Mouse (Mus musculus) hindbrain, embryonic 15.5 days (tissue): ENCODE measurements around the gene Rab8b. TPM values are rescaled to one million over a fixed set of nuclear protein-coding genes. Genes with fewer than 3 reads are reported as not detected.
A peak's percentile ranks its signal among the peaks of the same experiment; 100 is the strongest.
"Not testable (repeated sequence)": the region's sequence is repeated elsewhere in the genome, so short reads cannot be mapped to it uniquely, and the experiment has no call there.

Experiments used
- ATAC-seq: fragments of 200-750 bp; cut with Nextera tagmentation; 2 replicates; pipeline ENCODE4 v1.8.0; 2017; ENCODE audit warnings: low read depth, moderate number of reproducible peaks, moderate TSS enrichment; ENCODE audit not compliant: low FRiP score
- H3K27ac ChIP-seq: fragments of 300-500 bp; sonication (generic); replicated peaks from 2 replicates; pipeline ENCODE4 v1.5.1; 2015; ENCODE audit warnings: mild to moderate bottlenecking, inconsistent platforms
- H3K27me3 ChIP-seq: fragments of 300-500 bp; sonication (generic); 2 replicates; pipeline ENCODE4 v1.6.1; 2015; ENCODE audit warnings: control low read depth, inconsistent platforms
- H3K36me3 ChIP-seq: fragments of 300-500 bp; sonication (generic); 2 replicates; pipeline ENCODE4 v1.6.1; 2015; ENCODE audit warnings: control low read depth, inconsistent platforms
- H3K4me1 ChIP-seq: fragments of 300-500 bp; sonication (generic); replicated peaks from 2 replicates; pipeline ENCODE4 v1.6.1; 2015; ENCODE audit warnings: control low read depth, inconsistent platforms
- H3K4me2 ChIP-seq: fragments of 300-500 bp; sonication (generic); 2 replicates; pipeline ENCODE4 v1.6.1; 2015; ENCODE audit warnings: moderate library complexity, mild to moderate bottlenecking, inconsistent platforms
- H3K4me3 ChIP-seq: fragments of 300-500 bp; sonication (generic); 2 replicates; pipeline ENCODE4 v1.5.1; 2015; ENCODE audit warnings: mild to moderate bottlenecking, inconsistent platforms
- H3K9ac ChIP-seq: fragments of 300-500 bp; sonication (generic); 2 replicates; pipeline ENCODE4 v1.6.1; 2015; ENCODE audit warnings: inconsistent platforms
- H3K9me3 ChIP-seq: fragments of 300-500 bp; sonication (generic); 2 replicates; pipeline ENCODE4 v1.6.1; 2016; ENCODE audit warnings: control low read depth, inconsistent platforms
- WGBS: fragments of 180-500 bp; shearing (Covaris S2); methylation state at CpG from one replicate; pipeline ENCODE4 v1.1.7; 2015; 5-methylcytosine and 5-hydroxymethylcytosine counted together
- polyA plus RNA-seq: library from polyadenylated mRNA; unstranded; fragments of >200 nt; fragmentation: Nextera tagmentation; extraction: Ambion mirVana; gene quantifications from 2 replicates; pipeline ENCODE4 v1.2.1, GENCODE M21; 2015

Rab8b gene
- polyA plus RNA-seq, 1 experiment from 2014 or later: 38.4 TPM

DNA sequence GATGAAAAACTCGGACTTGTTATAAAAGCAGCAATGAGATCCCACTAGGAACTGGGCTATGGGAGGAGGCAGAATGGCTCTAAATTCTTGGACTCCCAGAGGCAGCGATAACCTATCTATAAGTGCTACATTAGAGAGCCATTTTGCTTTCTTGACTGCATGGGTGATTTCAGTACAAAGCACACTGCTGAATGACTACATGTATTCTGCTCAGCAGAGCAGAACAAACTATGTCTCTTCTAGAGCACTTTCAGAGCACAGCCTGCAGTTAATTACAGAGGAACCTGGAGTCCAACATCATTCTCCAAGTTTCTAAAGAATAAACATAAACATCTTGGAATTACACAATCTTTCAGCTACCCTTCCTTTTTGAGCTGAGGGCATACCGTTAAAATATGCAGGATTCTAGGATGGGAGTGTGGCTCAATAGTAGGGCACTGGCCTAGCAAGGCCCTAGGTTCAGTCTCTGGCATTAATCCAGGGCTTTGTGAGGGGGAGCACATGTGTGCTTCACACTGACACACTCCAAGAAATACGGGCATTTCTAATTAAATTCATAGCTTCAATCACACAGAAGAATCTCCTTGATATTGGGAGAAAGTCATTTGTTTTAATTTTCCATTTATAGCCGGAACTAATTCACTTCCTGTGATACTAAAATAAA is 58.3 kb downstream of the Rab8b start:
- no peaks in the 10 kb centered on the region for H3K9me3 ChIP-seq
- no peak overlapping the region for H3K4me3 ChIP-seq
- ATAC-seq: no peak

DNA sequence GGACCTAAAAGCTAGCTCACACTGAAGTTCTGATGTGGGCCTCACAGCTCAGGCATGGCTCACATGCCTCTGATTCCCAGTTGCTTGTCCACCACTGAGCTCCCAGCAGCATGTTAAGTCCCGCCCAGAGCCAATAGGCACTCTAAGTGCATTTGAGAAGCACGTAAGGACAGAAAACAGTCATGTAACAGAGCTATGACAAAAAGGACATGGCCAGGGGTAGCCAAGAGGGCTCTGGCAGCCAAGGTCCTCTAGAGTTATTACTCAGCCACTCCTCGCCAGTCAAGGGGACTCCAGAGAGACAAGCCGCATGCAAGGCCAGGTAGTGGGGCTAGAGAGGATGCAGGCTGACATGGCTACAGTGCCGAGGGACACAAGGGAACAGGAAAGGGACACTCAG is 60.0 kb downstream of the Rab8b start:
- peaks cover 19% of the 10 kb centered on the region; the same call in 1 of the 2 replicates for H3K36me3 ChIP-seq
- no peaks in the 10 kb centered on the region for H3K9me3 ChIP-seq
- H3K4me2 ChIP-seq: no peak overlapping the region
- ATAC-seq: no peak
- H3K9ac ChIP-seq: no peak overlapping the region
- H3K4me1 ChIP-seq: peaks cover 8% of the 10 kb centered on the region; the same call in 1 of the 2 replicates
- WGBS: 96% methylated on average over 5 of the region's 5 CpGs
- H3K4me3 ChIP-seq: no peak overlapping the region
- H3K27me3 ChIP-seq: no peaks in the 10 kb centered on the region
- H3K27ac ChIP-seq: no peak overlapping the region

More for the DNA sequence above, 58.3 kb downstream of the Rab8b start:
- H3K27ac ChIP-seq: peak overlapping the region; percentile 48; the same call in 1 of the 2 replicates
- no peak overlapping the region for H3K4me2 ChIP-seq
- H3K36me3 ChIP-seq: peaks cover 19% of the 10 kb centered on the region; the same call in 1 of the 2 replicates
- WGBS: 54% methylated on average over 5 of the region's 5 CpGs
- no peaks in the 10 kb centered on the region for H3K27me3 ChIP-seq
- H3K9ac ChIP-seq: no peak overlapping the region
- H3K4me1 ChIP-seq: peaks cover 8% of the 10 kb centered on the region; the same call in 1 of the 2 replicates

GRCm38 (mm10) chr9:66855865-66856264 is 63.6 kb downstream of the Rab8b start:
- 77% methylated on average over 7 of the region's 7 CpGs for WGBS
- H3K27ac ChIP-seq: no peak overlapping the region
- H3K4me3 ChIP-seq: no peak overlapping the region
- H3K4me2 ChIP-seq: no peak overlapping the region
- no peak for ATAC-seq
- no peaks in the 10 kb centered on the region for H3K27me3 ChIP-seq
- H3K9me3 ChIP-seq: no peaks in the 10 kb centered on the region
- H3K9ac ChIP-seq: no peak overlapping the region
- peaks cover 3% of the 10 kb centered on the region; the same call in 1 of the 2 replicates for H3K4me1 ChIP-seq
- peaks cover 22% of the 10 kb centered on the region for H3K36me3 ChIP-seq

GRCm38 (mm10) chr9:66852592-66852991 is 66.9 kb downstream of the Rab8b start:
- H3K9me3 ChIP-seq: no peaks in the 10 kb centered on the region
- H3K36me3 ChIP-seq: peaks cover 6% of the 10 kb centered on the region
- no peak overlapping the region for H3K9ac ChIP-seq
- 23% methylated on average over 6 of the region's 6 CpGs for WGBS
- no peaks in the 10 kb centered on the region for H3K4me1 ChIP-seq
- H3K27me3 ChIP-seq: no peaks in the 10 kb centered on the region
- H3K4me3 ChIP-seq: no peak overlapping the region
- ATAC-seq: no peak
- H3K27ac ChIP-seq: no peak overlapping the region
- H3K4me2 ChIP-seq: no peak overlapping the region

GRCm38 (mm10) chr9:66850966-66851365 is 68.5 kb downstream of the Rab8b start:
- H3K27ac ChIP-seq: no peak overlapping the region
- WGBS: 73% methylated on average over 5 of the region's 5 CpGs
- no peaks in the 10 kb centered on the region for H3K27me3 ChIP-seq
- H3K9me3 ChIP-seq: no peaks in the 10 kb centered on the region
- no peak overlapping the region for H3K9ac ChIP-seq
- H3K4me3 ChIP-seq: no peak overlapping the region
- no peak for ATAC-seq
- no peak overlapping the region for H3K4me2 ChIP-seq
- H3K4me1 ChIP-seq: no peaks in the 10 kb centered on the region
- peaks cover 15% of the 10 kb centered on the region for H3K36me3 ChIP-seq

DNA sequence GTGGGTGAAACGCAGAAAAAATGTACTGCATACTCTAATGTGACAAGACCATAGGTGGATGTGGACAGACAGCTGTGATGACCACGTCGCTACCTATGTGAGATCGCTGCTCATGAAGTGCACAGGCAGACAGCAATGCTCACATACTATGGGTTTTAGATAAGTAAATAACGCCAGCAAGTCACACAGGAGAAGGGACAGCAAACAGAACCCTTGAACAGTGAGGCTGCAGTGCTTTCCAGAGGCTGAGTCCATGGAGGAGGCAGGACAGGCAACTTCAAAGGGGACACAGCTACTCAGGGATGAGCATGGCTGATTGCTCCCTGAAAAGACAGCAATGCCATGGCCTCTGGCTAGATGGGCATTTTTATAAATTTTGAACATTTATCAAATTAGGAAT is 72.7 kb downstream of the Rab8b start:
- Histone ChIP-seq H3K9me3 (no peaks in the 10 kb centered on the region), H3K27ac (no peak overlapping the region), H3K4me3 (no peak overlapping the region), H3K27me3 (no peaks in the 10 kb centered on the region), H3K36me3 (peaks cover 15% of the 10 kb centered on the region), H3K4me2 (no peak overlapping the region), H3K9ac (no peak overlapping the region), H3K4me1 (no peaks in the 10 kb centered on the region)
- WGBS: 97% methylated on average over 5 of the region's 5 CpGs
- no peak for ATAC-seq

DNA sequence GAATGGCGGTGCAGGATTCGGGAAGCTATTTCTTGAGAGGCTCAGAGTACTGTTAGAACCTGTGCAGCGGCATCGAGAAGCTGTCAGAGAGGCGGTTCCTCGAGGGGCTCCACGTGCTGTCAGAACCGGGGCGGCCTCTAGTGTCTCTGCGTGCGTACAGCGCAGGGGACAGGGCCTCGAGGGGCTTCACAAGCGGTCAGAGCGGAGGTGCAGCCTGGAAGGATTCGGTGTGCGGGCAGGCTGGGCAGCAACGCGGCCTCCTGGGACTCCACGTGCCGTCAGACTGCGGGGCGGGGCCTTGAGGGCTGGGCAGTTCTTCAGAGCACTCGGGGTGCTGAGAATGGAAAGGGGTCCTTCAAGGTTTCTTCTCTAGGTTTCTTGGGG is 84.4 kb downstream of the Rab8b start:
- peak; percentile 83; the same call in 1 of the 2 replicates for ATAC-seq
- Histone ChIP-seq H3K27me3 (peaks cover 9% of the 10 kb centered on the region), H3K4me2 (peak overlapping the region; percentile 94), H3K36me3 (no peaks in the 10 kb centered on the region), H3K9ac (peak overlapping the region; percentile 43), H3K9me3 (no peaks in the 10 kb centered on the region), H3K27ac (peak overlapping the region; percentile 58; the same call in 1 of the 2 replicates), H3K4me1 (peaks cover 19% of the 10 kb centered on the region), H3K4me3 (peak overlapping the region; percentile 86)
- under 1% methylated on average over 24 of the region's 24 CpGs for WGBS

- Histone ChIP-seq H3K4me2 (peak within 1 kb of the TSS; percentile 94), H3K27ac (peak within 1 kb of the TSS; percentile 58; the same call in 1 of the 2 replicates), H3K36me3 (no peaks in the 10 kb centered on the region), H3K9ac (peak within 1 kb of the TSS; percentile 47), H3K4me3 (peak within 1 kb of the TSS; percentile 86), H3K27me3 (peaks cover 9% of the 10 kb centered on the region), H3K9me3 (no peaks in the 10 kb centered on the region), H3K4me1 (peaks cover 19% of the 10 kb centered on the region)
- peak; percentile 99 for ATAC-seq
- WGBS: under 1% methylated on average over 57 of the region's 58 CpGs
Measured at GRCm38 (mm10) chr9:66834318-66835096, 85.0 kb downstream of the Rab8b start, which contains the start of gene Aph1c. Aph1c (minus strand) TSS chr9:66834726.

- Histone ChIP-seq H3K36me3 (no peaks in the 10 kb centered on the region), H3K27me3 (peaks cover 9% of the 10 kb centered on the region), H3K27ac (no peak overlapping the region), H3K9ac (peak overlapping the region; percentile 47), H3K4me2 (peak overlapping the region; percentile 94), H3K4me1 (peaks cover 19% of the 10 kb centered on the region), H3K9me3 (no peaks in the 10 kb centered on the region), H3K4me3 (peak overlapping the region; percentile 86)
- ATAC-seq: no peak
- WGBS: 16% methylated on average over 7 of the region's 7 CpGs
Measured at GRCm38 (mm10) chr9:66833851-66834250, 85.6 kb downstream of the Rab8b start.

GRCm38 (mm10) chr9:66832366-66832908 is 87.0 kb downstream of the Rab8b start:
- Histone ChIP-seq H3K9me3 (no peaks in the 10 kb centered on the region), H3K4me3 (no peak overlapping the region), H3K4me1 (peaks cover 19% of the 10 kb centered on the region), H3K27ac (no peak overlapping the region), H3K27me3 (peaks cover 9% of the 10 kb centered on the region), H3K9ac (no peak overlapping the region), H3K36me3 (no peaks in the 10 kb centered on the region), H3K4me2 (no peak overlapping the region)
- ATAC-seq: no peak
- WGBS: 78% methylated on average over 4 of the region's 4 CpGs

DNA sequence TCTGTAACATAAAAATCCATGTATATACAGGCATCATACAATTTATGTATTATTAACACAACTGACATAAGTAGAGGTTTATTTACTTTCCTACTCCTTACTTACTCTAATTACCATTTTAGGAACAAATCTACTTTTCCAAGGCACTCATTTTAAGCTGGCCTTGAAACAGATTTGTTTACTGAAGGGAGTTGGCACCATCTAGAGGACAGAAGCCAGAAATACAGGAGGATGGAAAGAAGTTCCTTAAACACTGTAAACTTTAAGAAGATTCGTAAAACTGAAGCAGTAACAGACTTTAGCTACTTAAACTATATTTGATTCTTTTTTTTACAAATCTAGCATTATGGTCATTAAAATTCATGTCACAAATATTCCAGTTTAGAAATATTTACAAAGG is 93.5 kb downstream of the Rab8b start:
- H3K9ac ChIP-seq: no peak overlapping the region
- H3K27me3 ChIP-seq: no peaks in the 10 kb centered on the region
- no peak overlapping the region for H3K27ac ChIP-seq
- H3K4me2 ChIP-seq: no peak overlapping the region
- ATAC-seq: no peak
- no peaks in the 10 kb centered on the region for H3K4me1 ChIP-seq
- no peak overlapping the region for H3K4me3 ChIP-seq
- WGBS: 49% methylated on average over 1 of the region's 1 CpGs
- H3K9me3 ChIP-seq: no peaks in the 10 kb centered on the region
- H3K36me3 ChIP-seq: no peaks in the 10 kb centered on the region

GRCm38 (mm10) chr9:66822255-66822654 is 97.2 kb downstream of the Rab8b start:
- not testable (repeated sequence) for ATAC-seq, H3K9ac ChIP-seq, H3K4me2 ChIP-seq, H3K27me3 ChIP-seq, H3K9me3 ChIP-seq, H3K4me3 ChIP-seq, H3K4me1 ChIP-seq, H3K36me3 ChIP-seq, H3K27ac ChIP-seq
- 83% methylated on average over 2 of the region's 5 CpGs for WGBS
